Mouse (Mus musculus): ENCODE data around the gene Rhbdf2.

DNA sequence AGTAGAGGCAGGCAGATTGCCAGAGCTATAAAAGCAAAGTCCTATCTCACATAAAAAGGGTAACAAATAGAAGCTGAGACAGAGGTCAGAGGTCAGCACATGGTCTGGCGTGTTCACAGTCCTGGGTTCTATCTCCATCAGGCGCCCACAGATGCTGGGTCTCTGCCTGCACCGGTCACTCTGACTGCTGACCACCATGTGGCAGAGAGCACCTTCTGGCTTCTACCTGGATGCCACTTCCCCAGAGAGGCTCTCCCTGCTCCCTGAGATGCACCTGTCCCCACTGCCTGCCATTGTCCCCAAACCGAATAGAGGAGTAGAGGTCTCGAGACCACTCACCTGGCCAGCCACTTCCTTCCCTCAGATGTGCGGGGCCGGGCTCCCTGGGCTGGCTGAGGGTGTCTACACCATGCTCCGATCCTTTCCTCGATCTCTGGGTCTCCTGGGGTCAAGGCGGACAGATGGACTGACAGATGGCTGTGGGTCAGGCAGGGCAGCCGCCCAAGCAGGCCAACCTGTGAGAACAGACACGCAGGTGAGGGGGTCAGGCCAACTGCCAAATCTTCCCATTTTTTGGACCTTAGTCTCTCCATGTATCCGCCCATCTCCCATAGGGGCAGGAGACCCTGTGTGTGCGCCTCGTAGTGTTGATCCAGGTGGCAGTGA lies 16.7 kb downstream of the Rhbdf2 start:
- TF ChIP-seq CTCF (IDR thresholded peaks at IDR 0.05; ENCODE audit: low read depth) (no peak), EP300 (IDR thresholded peaks at IDR 0.05; ENCODE audit: low read depth) (no peak)
